Mouse (Mus musculus): ENCODE data around the gene Rab29. TPM values are rescaled to one million over a fixed set of nuclear protein-coding genes. Genes with fewer than 3 reads are reported as not detected.
A peak's percentile ranks its signal among the peaks of the same experiment; 100 is the strongest.

The Rab29 gene
- polyA plus RNA-seq, 1 experiment from 2014 or later, result 20.1 TPM

DNA sequence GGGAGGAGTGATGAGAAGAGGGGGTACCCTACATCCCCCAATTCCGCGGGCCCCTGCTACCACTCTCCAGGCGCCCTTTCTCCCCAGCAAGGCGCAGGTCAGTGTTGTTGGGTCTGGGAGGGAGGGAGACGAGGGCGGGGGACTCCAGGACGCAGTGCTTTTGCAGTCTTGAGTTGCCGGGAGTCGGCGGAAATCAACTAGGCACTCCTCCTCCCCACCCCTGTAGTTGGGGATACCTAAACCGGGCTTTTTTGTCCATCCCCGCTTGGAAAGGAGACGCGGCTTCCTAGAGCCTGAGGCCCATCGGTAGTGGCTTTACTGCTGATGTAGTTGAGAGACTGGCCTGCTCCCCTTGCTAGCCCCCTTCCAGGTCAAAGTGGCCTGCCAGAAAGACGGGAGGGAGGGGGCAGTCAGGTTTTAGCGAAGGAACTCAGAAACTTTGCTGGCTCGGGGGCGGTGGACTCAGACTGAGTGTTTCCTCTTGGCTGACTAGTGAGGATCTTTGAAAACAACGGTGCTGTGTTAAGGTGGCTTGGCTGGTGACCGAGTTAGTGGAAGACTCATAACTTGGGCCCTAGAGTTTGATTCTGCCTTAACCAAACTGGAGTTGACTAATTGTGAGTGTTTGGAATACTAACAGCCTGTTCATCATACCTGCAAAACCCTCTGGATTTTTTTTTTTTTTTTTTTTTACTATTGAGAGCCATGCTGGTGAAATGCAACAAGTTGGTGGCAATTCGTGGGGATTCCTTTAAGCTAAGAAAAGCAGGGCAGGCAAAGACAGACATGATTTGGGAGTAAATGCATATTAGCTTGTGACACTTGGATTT lies 38.5 kb upstream of the Rab29 start:
- peak overlapping the region; percentile 68 for H3K27ac ChIP-seq (ENCODE audit: low read length)
- H3K4me3 ChIP-seq (ENCODE audit: low read length), result peak overlapping the region; percentile 81
- no peaks in the 10 kb centered on the region for H3K27me3 ChIP-seq (ENCODE audit: insufficient read depth, low read length)
- H3K36me3 ChIP-seq (ENCODE audit: insufficient read depth, low read length), result peaks cover 8% of the 10 kb centered on the region; the same call in 1 of the 2 replicates
- H3K9me3 ChIP-seq (ENCODE audit: low read length), result no peaks in the 10 kb centered on the region
- H3K4me2 ChIP-seq (replicated peaks; ENCODE audit: low read depth, low read length), result peak overlapping the region; percentile 82
- H3K4me1 ChIP-seq (ENCODE audit: insufficient read depth, low read length), result peaks cover 7% of the 10 kb centered on the region; the same call in 1 of the 2 replicates
- ATAC-seq (ENCODE audit: low FRiP score, low TSS enrichment), result peak; percentile 77
- under 1% methylated on average over 22 of the region's 22 CpGs for WGBS
- H3K9ac ChIP-seq (replicated peaks; ENCODE audit: low read length), result peak overlapping the region; percentile 71

DNA sequence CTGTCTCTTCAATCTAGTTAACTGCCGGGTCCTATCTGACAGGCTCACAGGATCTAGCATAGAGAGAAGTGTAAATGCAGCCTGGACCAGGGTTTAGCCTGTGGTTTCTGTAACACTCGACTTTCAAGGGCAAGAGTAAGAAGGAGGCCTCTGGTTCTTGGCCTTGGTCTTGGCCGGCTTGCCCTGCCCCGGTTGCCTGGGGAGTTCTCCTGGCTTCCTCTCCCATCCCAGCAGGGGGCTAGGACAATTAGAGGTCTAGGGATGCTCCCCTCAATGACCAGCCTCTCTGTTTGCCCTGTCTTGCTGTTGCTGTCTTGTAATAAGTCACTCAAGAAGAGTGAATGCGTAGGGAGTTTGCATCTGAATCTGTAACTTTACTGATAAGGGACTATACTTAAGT lies 37.7 kb upstream of the Rab29 start:
- Histone ChIP-seq H3K9ac (replicated peaks; ENCODE audit: low read length) (peak overlapping the region; percentile 71), H3K4me2 (replicated peaks; ENCODE audit: low read depth, low read length) (peak overlapping the region; percentile 82), H3K9me3 (ENCODE audit: low read length) (no peaks in the 10 kb centered on the region), H3K4me3 (ENCODE audit: low read length) (peak overlapping the region; percentile 81), H3K4me1 (ENCODE audit: insufficient read depth, low read length) (peaks cover 7% of the 10 kb centered on the region; the same call in 1 of the 2 replicates), H3K36me3 (ENCODE audit: insufficient read depth, low read length) (peaks cover 8% of the 10 kb centered on the region; the same call in 1 of the 2 replicates), H3K27ac (ENCODE audit: low read length) (no peak overlapping the region), H3K27me3 (ENCODE audit: insufficient read depth, low read length) (no peaks in the 10 kb centered on the region)
- WGBS, result 27% methylated on average over 5 of the region's 5 CpGs
- ATAC-seq (ENCODE audit: low FRiP score, low TSS enrichment), result no peak

DNA sequence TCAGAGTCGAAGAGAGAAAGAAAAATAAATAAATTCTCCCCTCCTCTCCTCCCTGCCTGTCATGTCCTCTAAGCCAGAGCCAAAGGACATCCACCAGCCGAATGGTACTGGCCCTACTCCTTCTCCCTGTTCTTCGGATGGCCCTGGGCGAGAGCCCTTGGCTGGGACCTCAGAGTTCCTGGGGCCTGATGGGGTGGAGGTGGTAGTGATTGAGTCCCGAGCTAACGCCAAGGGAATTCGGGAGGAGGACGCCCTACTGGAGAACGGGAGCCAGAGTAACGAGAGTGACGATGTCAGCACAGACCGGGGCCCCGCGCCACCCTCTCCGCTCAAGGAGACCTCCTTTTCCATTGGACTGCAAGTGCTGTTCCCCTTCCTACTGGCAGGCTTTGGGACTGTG lies 36.5 kb upstream of the Rab29 start:
- H3K4me2 ChIP-seq (replicated peaks; ENCODE audit: low read depth, low read length), result no peak overlapping the region
- 85% methylated on average over 15 of the region's 15 CpGs for WGBS
- no peak for ATAC-seq (ENCODE audit: low FRiP score, low TSS enrichment)

DNA sequence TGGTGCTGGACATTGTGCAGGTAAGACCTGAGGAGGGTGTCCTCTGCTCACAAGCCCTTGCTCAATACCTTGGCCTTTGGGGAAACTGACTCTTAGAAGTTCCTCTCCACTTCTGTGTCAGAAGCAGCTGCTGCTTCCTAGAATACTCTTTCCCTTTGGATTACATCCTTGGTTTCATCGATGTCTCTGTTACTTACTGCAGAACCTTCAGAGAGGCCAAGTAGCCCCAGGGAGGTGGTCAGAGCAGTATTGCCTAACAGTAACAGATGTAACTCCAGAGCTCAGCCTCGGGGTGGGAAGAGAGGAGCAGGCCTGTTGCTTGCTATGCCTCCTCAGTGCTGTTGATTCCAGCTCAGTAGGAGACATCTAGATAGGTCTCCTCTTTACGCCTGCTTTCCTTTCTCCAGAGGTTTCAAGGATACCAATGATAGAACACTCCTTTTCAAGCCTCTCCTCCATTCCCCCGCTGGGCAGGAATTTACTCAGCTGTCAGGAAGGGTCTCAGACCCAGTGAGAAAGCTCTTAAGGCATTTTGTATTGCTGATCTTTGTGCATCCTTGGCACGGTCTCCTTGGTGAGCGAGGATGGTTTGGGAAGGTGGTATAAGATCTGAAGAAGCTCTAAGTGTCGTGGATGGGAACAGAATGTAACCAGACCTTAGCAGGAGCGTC lies 35.9 kb upstream of the Rab29 start:
- peaks cover 8% of the 10 kb centered on the region; the same call in 1 of the 2 replicates for H3K36me3 ChIP-seq (ENCODE audit: insufficient read depth, low read length)
- ATAC-seq (ENCODE audit: low FRiP score, low TSS enrichment), result no peak
- peaks cover 7% of the 10 kb centered on the region; the same call in 1 of the 2 replicates for H3K4me1 ChIP-seq (ENCODE audit: insufficient read depth, low read length)
- H3K4me3 ChIP-seq (ENCODE audit: low read length), result no peak overlapping the region
- H3K9me3 ChIP-seq (ENCODE audit: low read length), result no peaks in the 10 kb centered on the region
- H3K27ac ChIP-seq (ENCODE audit: low read length), result no peak overlapping the region
- no peaks in the 10 kb centered on the region for H3K27me3 ChIP-seq (ENCODE audit: insufficient read depth, low read length)
- no peak overlapping the region for H3K9ac ChIP-seq (replicated peaks; ENCODE audit: low read length)
- no peak overlapping the region for H3K4me2 ChIP-seq (replicated peaks; ENCODE audit: low read depth, low read length)
- WGBS, result 86% methylated on average over 8 of the region's 8 CpGs

More for the DNA sequence above, 36.5 kb upstream of the Rab29 start:
- Histone ChIP-seq H3K4me3 (ENCODE audit: low read length) (no peak overlapping the region), H3K9me3 (ENCODE audit: low read length) (no peaks in the 10 kb centered on the region), H3K36me3 (ENCODE audit: insufficient read depth, low read length) (peaks cover 8% of the 10 kb centered on the region; the same call in 1 of the 2 replicates), H3K9ac (replicated peaks; ENCODE audit: low read length) (no peak overlapping the region), H3K27ac (ENCODE audit: low read length) (no peak overlapping the region), H3K27me3 (ENCODE audit: insufficient read depth, low read length) (no peaks in the 10 kb centered on the region), H3K4me1 (ENCODE audit: insufficient read depth, low read length) (peaks cover 7% of the 10 kb centered on the region; the same call in 1 of the 2 replicates)

DNA sequence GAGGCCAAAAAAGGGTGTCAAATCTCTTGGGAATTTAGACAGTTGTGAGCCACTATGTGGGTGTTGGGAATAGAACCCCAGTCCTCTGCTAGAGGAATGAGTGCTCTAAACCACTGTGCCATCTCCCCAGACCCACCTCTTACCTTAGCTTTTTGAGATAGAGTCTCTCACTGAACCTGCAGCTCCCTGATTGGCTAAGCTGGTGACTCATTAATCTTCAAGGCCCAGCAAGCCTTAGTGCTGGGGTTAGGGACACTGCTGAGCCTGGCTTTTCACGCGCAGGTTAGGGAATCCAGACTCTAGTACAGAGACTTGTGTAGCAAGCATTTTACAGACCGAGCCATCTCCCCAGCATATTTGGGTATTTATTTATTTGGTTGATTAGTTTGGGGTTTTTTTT lies 30.0 kb upstream of the Rab29 start:
- Histone ChIP-seq H3K27ac (ENCODE audit: low read length) (no peak overlapping the region), H3K27me3 (ENCODE audit: insufficient read depth, low read length) (no peaks in the 10 kb centered on the region), H3K4me3 (ENCODE audit: low read length) (no peak overlapping the region), H3K4me2 (replicated peaks; ENCODE audit: low read depth, low read length) (no peak overlapping the region), H3K36me3 (ENCODE audit: insufficient read depth, low read length) (peaks cover 17% of the 10 kb centered on the region), H3K9me3 (ENCODE audit: low read length) (no peaks in the 10 kb centered on the region), H3K4me1 (ENCODE audit: insufficient read depth, low read length) (no peaks in the 10 kb centered on the region), H3K9ac (replicated peaks; ENCODE audit: low read length) (no peak overlapping the region)
- no peak for ATAC-seq (ENCODE audit: low FRiP score, low TSS enrichment)
- 67% methylated on average over 3 of the region's 3 CpGs for whole genome bisulfite sequencing

DNA sequence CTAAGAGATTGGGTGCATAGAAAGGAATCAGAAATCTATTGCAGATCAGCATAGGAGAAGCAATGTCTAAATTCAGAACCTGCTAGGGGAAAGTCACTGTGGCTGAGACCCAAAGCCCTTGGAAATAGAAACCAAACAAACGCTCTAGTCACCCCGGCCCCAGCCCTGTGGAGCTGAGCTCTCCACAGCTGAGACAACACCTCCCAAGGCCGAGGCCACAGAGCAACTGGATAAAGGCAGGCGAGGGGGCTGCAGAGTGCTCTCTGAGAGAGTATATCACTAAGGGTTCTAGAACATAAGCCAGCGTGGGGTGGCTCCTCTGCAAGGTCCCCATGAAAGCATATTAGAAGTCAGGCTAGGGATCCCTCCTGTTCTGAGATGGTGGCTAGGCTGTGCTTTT lies 28.5 kb upstream of the Rab29 start:
- H3K4me2 ChIP-seq (replicated peaks; ENCODE audit: low read depth, low read length), result no peak overlapping the region
- H3K4me1 ChIP-seq (ENCODE audit: insufficient read depth, low read length), result no peaks in the 10 kb centered on the region
- H3K4me3 ChIP-seq (ENCODE audit: low read length), result no peak overlapping the region
- H3K36me3 ChIP-seq (ENCODE audit: insufficient read depth, low read length), result peaks cover 31% of the 10 kb centered on the region
- no peaks in the 10 kb centered on the region for H3K9me3 ChIP-seq (ENCODE audit: low read length)
- no peak overlapping the region for H3K27ac ChIP-seq (ENCODE audit: low read length)
- H3K9ac ChIP-seq (replicated peaks; ENCODE audit: low read length), result no peak overlapping the region
- ATAC-seq (ENCODE audit: low FRiP score, low TSS enrichment), result no peak
- no peaks in the 10 kb centered on the region for H3K27me3 ChIP-seq (ENCODE audit: insufficient read depth, low read length)
- 60% methylated on average over 5 of the region's 5 CpGs for WGBS

DNA sequence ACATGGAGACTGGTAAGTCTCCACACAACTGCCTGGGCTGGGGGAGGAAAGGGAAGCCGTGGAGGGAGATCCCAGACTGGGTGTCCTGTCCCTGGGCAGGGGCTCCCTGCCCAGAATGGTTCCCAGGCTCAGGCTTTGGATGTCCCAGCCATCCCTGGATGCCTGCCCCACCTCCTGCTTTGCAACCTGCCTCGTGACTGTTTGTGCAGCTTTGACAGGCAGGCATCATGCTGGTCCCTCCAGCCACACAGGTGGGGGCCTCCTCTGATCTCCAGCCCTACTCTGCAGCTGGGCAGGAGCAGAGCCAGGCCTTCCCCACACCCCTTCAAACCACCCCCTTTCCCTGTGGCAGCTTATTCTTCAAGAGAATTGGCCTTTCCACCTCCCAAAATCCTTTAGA lies 27.7 kb upstream of the Rab29 start:
- no peaks in the 10 kb centered on the region for H3K9me3 ChIP-seq (ENCODE audit: low read length)
- no peaks in the 10 kb centered on the region for H3K27me3 ChIP-seq (ENCODE audit: insufficient read depth, low read length)
- H3K4me2 ChIP-seq (replicated peaks; ENCODE audit: low read depth, low read length), result no peak overlapping the region
- 47% methylated on average over 2 of the region's 2 CpGs for WGBS
- H3K27ac ChIP-seq (ENCODE audit: low read length), result no peak overlapping the region
- H3K4me1 ChIP-seq (ENCODE audit: insufficient read depth, low read length), result no peaks in the 10 kb centered on the region
- no peak for ATAC-seq (ENCODE audit: low FRiP score, low TSS enrichment)
- no peak overlapping the region for H3K9ac ChIP-seq (replicated peaks; ENCODE audit: low read length)
- H3K36me3 ChIP-seq (ENCODE audit: insufficient read depth, low read length), result peaks cover 38% of the 10 kb centered on the region
- no peak overlapping the region for H3K4me3 ChIP-seq (ENCODE audit: low read length)

DNA sequence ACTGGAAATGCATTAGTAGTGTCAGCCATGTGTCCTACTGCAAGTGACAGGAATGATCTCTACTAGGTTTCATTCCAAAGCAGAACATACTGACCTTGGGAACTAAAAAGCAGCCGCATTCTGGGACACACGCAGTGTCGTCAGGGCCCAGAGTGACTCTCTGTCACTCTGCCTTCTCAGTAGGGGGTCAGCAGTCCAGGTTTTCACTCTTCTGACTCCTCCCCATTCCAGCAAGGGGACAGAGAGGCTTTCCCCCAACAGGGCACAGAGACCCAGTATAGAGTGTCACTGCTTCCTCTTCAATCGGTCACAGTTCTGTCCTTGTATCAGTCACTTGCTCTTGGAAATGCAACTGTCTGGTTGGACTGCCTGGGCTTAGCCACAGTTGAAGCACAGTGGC lies 24.8 kb upstream of the Rab29 start:
- ATAC-seq (ENCODE audit: low FRiP score, low TSS enrichment), result no peak
- no peak overlapping the region for H3K4me3 ChIP-seq (ENCODE audit: low read length)
- no peaks in the 10 kb centered on the region for H3K27me3 ChIP-seq (ENCODE audit: insufficient read depth, low read length)
- H3K9me3 ChIP-seq (ENCODE audit: low read length), result no peaks in the 10 kb centered on the region
- WGBS, result 83% methylated on average over 4 of the region's 4 CpGs
- H3K36me3 ChIP-seq (ENCODE audit: insufficient read depth, low read length), result peaks cover 57% of the 10 kb centered on the region
- no peak overlapping the region for H3K4me2 ChIP-seq (replicated peaks; ENCODE audit: low read depth, low read length)
- H3K4me1 ChIP-seq (ENCODE audit: insufficient read depth, low read length), result no peaks in the 10 kb centered on the region
- H3K27ac ChIP-seq (ENCODE audit: low read length), result no peak overlapping the region
- no peak overlapping the region for H3K9ac ChIP-seq (replicated peaks; ENCODE audit: low read length)

DNA sequence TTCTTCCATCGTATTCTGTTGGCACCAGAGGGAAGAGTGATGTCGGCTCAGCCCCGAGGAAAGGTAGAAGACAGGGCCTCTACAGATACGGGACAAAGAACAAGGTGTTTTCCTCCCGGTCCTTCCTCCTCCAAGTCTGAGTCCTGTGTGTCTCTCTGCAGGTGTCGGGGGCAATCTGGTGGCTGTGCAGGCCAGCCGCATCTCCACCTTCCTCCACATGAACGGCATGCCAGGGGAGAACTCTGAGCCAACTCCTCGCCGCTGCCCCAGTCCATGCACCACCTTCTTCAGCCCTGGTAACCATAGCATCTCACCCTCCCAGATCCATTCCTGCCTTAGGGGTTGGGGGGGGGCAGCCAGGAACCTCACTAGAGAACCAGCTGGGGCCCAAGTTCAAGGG lies 23.3 kb upstream of the Rab29 start:
- no peaks in the 10 kb centered on the region for H3K9me3 ChIP-seq (ENCODE audit: low read length)
- H3K4me3 ChIP-seq (ENCODE audit: low read length), result no peak overlapping the region
- no peak overlapping the region for H3K27ac ChIP-seq (ENCODE audit: low read length)
- ATAC-seq (ENCODE audit: low FRiP score, low TSS enrichment), result no peak
- no peaks in the 10 kb centered on the region for H3K4me1 ChIP-seq (ENCODE audit: insufficient read depth, low read length)
- H3K9ac ChIP-seq (replicated peaks; ENCODE audit: low read length), result no peak overlapping the region
- WGBS, result 96% methylated on average over 10 of the region's 10 CpGs
- no peak overlapping the region for H3K4me2 ChIP-seq (replicated peaks; ENCODE audit: low read depth, low read length)
- peaks cover 57% of the 10 kb centered on the region for H3K36me3 ChIP-seq (ENCODE audit: insufficient read depth, low read length)
- no peaks in the 10 kb centered on the region for H3K27me3 ChIP-seq (ENCODE audit: insufficient read depth, low read length)

DNA sequence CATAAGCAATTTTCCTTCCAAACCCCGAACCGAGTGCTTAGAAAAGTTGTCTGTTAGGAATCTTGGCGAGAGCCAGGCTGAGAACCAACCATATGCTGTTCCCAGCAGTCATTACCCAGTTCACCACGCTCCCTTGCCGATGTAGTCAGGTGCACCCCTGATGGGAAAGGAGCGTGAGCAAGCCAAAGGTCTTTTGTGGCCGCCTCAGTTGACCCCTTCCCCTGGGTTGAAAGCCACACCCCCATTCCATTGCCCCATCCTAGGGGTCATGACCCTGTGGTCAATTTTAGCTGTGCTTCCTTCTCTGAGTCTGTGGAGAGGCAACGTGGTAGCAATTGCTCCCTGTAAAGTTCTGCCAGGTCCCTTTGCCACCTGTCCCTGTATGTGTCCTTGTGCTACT lies 22.1 kb upstream of the Rab29 start:
- WGBS, result 84% methylated on average over 8 of the region's 8 CpGs

More for the DNA sequence above, 22.1 kb upstream of the Rab29 start:
- no peak overlapping the region for H3K9ac ChIP-seq (replicated peaks; ENCODE audit: low read length)
- H3K4me3 ChIP-seq (ENCODE audit: low read length), result no peak overlapping the region
- H3K4me1 ChIP-seq (ENCODE audit: insufficient read depth, low read length), result no peaks in the 10 kb centered on the region
- no peak overlapping the region for H3K27ac ChIP-seq (ENCODE audit: low read length)
- no peak for ATAC-seq (ENCODE audit: low FRiP score, low TSS enrichment)
- no peak overlapping the region for H3K4me2 ChIP-seq (replicated peaks; ENCODE audit: low read depth, low read length)
- no peaks in the 10 kb centered on the region for H3K9me3 ChIP-seq (ENCODE audit: low read length)
- no peaks in the 10 kb centered on the region for H3K27me3 ChIP-seq (ENCODE audit: insufficient read depth, low read length)
- peaks cover 57% of the 10 kb centered on the region for H3K36me3 ChIP-seq (ENCODE audit: insufficient read depth, low read length)
